Mouse (Mus musculus): ENCODE results near the gene Pik3c2a.

Gene Pik3c2a

DNA sequence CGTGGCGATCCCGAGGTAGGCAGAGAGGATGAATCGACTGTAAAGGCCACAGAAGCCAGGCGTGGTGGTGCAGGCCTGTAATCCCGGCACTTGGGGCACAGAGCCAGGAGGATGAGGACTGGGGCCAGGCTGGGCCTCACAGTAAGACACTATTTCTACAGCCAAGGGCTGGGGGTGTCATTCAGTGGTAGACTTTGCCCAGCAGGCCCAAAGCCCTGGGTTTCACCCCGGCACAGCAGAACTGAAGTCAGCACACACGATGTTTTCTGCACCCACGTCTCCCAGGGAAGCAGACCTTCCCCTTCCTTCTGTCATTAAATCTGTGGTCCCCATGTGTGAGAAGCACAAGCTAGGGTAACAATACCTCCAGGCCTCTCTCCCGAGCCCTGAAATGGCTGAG lies 144.9 kb downstream of the Pik3c2a start:
- DNase-seq (ENCODE audit: low spot score): no peak

DNA sequence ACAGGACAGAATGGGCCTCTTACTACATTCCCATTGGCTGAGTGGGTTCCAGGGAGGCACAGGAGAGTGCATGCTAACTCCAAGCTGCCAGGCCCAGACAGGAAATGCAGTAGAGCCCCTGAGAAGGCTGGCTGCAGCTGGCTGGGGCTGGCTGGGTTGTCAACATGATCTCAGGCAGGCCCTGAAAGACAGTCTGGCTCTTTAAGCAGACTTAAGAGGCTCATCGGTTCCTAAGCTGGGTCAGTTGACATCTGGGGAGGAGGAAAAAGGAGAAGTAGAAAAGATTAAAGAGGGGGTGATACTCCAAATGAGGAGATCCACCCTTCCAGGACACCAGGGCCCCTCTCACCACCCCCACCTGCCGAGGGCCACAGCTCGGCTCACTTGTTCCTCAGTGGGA lies 148.3 kb downstream of the Pik3c2a start:
- DNase-seq (ENCODE audit: low spot score): no peak

DNA sequence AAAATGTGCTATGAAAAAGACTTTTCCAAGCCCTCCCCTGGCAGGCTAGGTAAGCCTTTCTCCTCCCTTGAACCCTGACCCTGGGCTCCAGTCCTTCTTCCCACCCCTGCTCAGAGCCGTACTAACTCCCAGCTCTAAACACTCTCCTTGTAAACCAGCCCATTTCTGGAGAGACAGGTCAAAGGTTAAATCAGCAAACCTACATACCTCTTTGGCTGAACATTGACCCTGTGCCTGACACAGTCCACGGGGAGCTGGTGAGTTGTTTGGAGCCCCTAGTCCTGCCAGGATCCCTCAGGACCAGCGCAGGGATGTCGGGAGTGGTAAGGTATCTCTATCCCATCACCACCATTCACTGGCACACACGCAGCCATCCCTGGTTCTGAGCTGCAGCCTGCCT lies 150.9 kb downstream of the Pik3c2a start:
- DNase-seq (ENCODE audit: low spot score): no peak

DNA sequence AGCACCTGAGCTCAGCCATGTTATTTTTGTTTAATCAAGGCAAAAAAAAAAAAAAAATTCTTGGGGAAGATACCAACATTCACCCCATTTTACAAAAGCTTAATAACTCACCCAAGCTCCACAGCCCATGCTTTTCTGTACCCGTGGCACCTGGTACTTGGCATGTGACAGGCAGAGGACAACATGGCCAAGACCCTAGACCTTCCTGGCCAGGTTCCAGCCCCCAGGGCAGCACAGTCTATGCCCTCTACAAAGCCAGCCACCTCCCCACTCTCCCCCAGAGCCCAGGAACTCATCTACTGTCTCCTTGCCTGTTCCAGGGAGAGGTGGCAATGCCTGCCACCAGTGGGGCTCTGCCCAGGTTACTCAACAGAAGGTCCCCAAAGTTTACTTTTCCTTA lies 152.7 kb downstream of the Pik3c2a start:
- no peak for DNase-seq (ENCODE audit: low spot score)

DNA sequence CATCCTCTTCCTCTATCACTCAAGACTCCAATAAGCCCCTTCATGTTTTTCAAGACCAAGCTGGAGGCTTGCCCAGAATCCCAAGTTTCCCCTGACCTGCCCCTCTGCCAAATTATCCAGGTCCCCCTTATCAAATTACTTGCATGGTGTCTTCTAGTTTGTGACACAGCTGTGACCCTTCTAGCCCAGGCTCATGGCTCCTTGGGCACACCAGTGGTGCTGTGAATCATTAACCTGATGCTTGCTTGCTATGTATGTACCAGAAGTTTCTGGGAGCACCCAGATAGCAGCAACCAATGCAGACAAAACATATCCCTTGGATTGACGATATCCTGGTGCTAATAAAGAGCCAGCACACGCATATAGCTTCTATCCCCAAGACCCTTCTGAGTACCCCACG lies 154.3 kb downstream of the Pik3c2a start:
- no peak for DNase-seq (ENCODE audit: low spot score)

DNA sequence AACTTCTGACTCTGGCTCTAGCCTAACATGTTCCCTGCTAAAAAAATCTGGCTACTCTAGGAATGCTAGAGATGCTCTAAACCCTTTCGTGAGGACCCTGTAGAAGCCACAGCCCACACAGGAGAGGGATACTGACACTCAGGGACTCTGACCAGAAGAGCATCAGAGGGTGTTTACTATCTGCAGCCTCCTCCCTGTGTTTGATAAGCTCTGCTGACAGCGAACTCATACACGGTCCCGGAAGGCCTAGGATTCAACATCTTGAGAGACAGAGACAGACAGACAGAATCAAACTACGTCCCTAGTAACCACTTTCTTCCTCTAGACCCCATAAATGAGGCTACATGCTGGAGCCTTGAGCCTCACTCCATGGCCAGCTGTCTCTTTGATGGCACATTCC lies 155.3 kb downstream of the Pik3c2a start:
- DNase-seq (ENCODE audit: low spot score): no peak

All from embryo, embryonic 10.5 days (tissue).